Mouse (Mus musculus) forebrain, postnatal 0 days (tissue): Measurements from ENCODE around the gene Nup62cl. TPM values are rescaled to one million over a fixed set of nuclear protein-coding genes. Genes with fewer than 3 reads are reported as not detected.
A peak's percentile ranks its signal among the peaks of the same experiment; 100 is the strongest.

ENCODE experiments used
- ATAC-seq: fragments of 200-750 bp; cut with Nextera tagmentation; 2 replicates; pipeline ENCODE4 v1.8.0; 2017; ENCODE audit warnings: mild to moderate bottlenecking, moderate library complexity
- DNase-seq: peaks from one replicate; pipeline ENCODE4 v3.0.0-alpha.2; 2015
- H3K27ac ChIP-seq: fragments of 300-500 bp; sonication (generic); 2 replicates; pipeline ENCODE4 v1.5.1; 2014; ENCODE audit warnings: low read depth, mild to moderate bottlenecking, antibody characterized with exemption, low read length, moderate library complexity, mixed read lengths
- H3K27me3 ChIP-seq: fragments of 300-500 bp; sonication (generic); 2 replicates; pipeline ENCODE4 v1.6.1; 2014; ENCODE audit warnings: mild to moderate bottlenecking, low read length, mixed read lengths; ENCODE audit not compliant: insufficient read depth
- H3K36me3 ChIP-seq: fragments of 300-500 bp; sonication (generic); 2 replicates; pipeline ENCODE4 v1.6.1; 2014; ENCODE audit warnings: mild to moderate bottlenecking, moderate library complexity; ENCODE audit not compliant: insufficient read depth
- H3K4me1 ChIP-seq: fragments of 300-500 bp; sonication (generic); 2 replicates; pipeline ENCODE4 v1.6.1; 2014; ENCODE audit warnings: antibody characterized with exemption; ENCODE audit not compliant: insufficient read depth
- H3K4me2 ChIP-seq: fragments of 300-500 bp; sonication (generic); 2 replicates; pipeline ENCODE4 v1.6.1; 2014; ENCODE audit warnings: low read depth, mild to moderate bottlenecking, moderate library complexity
- H3K4me3 ChIP-seq: fragments of 300-500 bp; sonication (generic); 2 replicates; pipeline ENCODE4 v1.5.1; 2014; ENCODE audit warnings: low read depth, low read length, mixed read lengths
- H3K9ac ChIP-seq: fragments of 300-500 bp; sonication (generic); 2 replicates; pipeline ENCODE4 v1.6.1; 2014; ENCODE audit warnings: mild to moderate bottlenecking
- H3K9me3 ChIP-seq: fragments of 300-500 bp; sonication (generic); 2 replicates; pipeline ENCODE4 v1.6.1; 2016; ENCODE audit warnings: low read length
- CTCF ChIP-seq: sonication (generic); IDR thresholded peaks from 2 replicates; pipeline ENCODE4 v1.5.1; 2016; ENCODE audit warnings: antibody characterized with exemption, control low read depth, low read depth
- WGBS: fragments of 180-500 bp; shearing (Covaris S2); extraction: QIAGEN DNeasy Blood & Tissue Kit; methylation state at CpG from one replicate; pipeline ENCODE4 v1.1.7; 2014; 5-methylcytosine and 5-hydroxymethylcytosine counted together
- polyA plus RNA-seq: library from polyadenylated mRNA; unstranded; fragments of >200 nt; fragmentation: Nextera tagmentation; extraction: Ambion mirVana; gene quantifications from 2 replicates; pipeline ENCODE4 v1.2.1, GENCODE M21; 2015
- total RNA-seq: library from RNA; depleted of rRNA; stranded (reverse); fragments of >200 nt; gene quantifications from 2 replicates; pipeline ENCODE4 v1.2.3, GENCODE M21; 2014; rRNA removed

Gene Nup62cl
- total and polyA plus RNA-seq, 2 experiments from 2014 or later = 2.1 to 2.4 TPM

- Histone ChIP-seq H3K4me3 (peak within 1 kb of the TSS; percentile 53), H3K27me3 (no peaks in the 10 kb centered on the region), H3K4me2 (peak within 1 kb of the TSS; percentile 47), H3K9ac (peak within 1 kb of the TSS; percentile 52), H3K4me1 (no peaks in the 10 kb centered on the region), H3K27ac (peak within 1 kb of the TSS; percentile 29; the same call in 1 of the 2 replicates), H3K9me3 (no peaks in the 10 kb centered on the region), H3K36me3 (no peaks in the 10 kb centered on the region)
- TF ChIP-seq CTCF = no peak
- ATAC-seq (peak; percentile 96), DNase-seq (peak; percentile 69)
- WGBS = 22% methylated on average over 25 of the region's 25 CpGs
Observed at GRCm38 (mm10) chrX:139997740-139998690, 64.5 kb downstream of the Nup62cl start, which contains the start of gene Rbm41. Rbm41 (minus strand) TSS chrX:139998595.

GRCm38 (mm10) chrX:139982115-139982514 lies 80.4 kb downstream of the Nup62cl start:
- no peak overlapping the region for H3K4me2 ChIP-seq
- DNase-seq (no peak), ATAC-seq (no peak)
- H3K9me3 ChIP-seq = no peaks in the 10 kb centered on the region
- 86% methylated on average over 5 of the region's 5 CpGs for WGBS
- TF ChIP-seq CTCF = no peak
- no peaks in the 10 kb centered on the region for H3K36me3 ChIP-seq
- no peaks in the 10 kb centered on the region for H3K27me3 ChIP-seq
- H3K4me3 ChIP-seq = no peak overlapping the region
- H3K27ac ChIP-seq = no peak overlapping the region
- H3K9ac ChIP-seq = no peak overlapping the region
- H3K4me1 ChIP-seq = no peaks in the 10 kb centered on the region

Other genes starting within 250 kb of the Nup62cl start
- 8.2 and 8.8 TPM in 2 replicates for gene Morc4, start 191.0 kb downstream of the Nup62cl start, total RNA-seq
- 2.1 and 2.2 TPM in 2 replicates for gene Morc4, start 191.0 kb downstream of the Nup62cl start, polyA plus RNA-seq
- gene Rbm41, start 64.1 kb downstream of the Nup62cl start, total RNA-seq = 12.8 and 17.5 TPM in 2 replicates
- gene Rbm41, start 64.1 kb downstream of the Nup62cl start, polyA plus RNA-seq = 2.4 and 2.5 TPM in 2 replicates
- gene Pih1h3b, start 167 bp upstream of the Nup62cl start, total RNA-seq = 0.24 and 0.31 TPM in 2 replicates
- gene Pih1h3b, start 167 bp upstream of the Nup62cl start, polyA plus RNA-seq = not detected in 2 replicates